Mouse (Mus musculus) regulatory T cell (primary cell): Measurements from ENCODE around the gene Ttn.

Source experiments
- in situ Hi-C: fragments of 300-600 bp; cut with MboI, MseI; formaldehyde crosslinking; loops from one replicate; pipeline ENCODE4 v1.15.1; 2025; ENCODE audit warnings: high pct_unique_total_duplicates

The Ttn gene

GRCm38 (mm10) chr2:76708512-76708911 lies 273.8 kb downstream of the Ttn start:
- in situ Hi-C loops: no loop called here

- in situ Hi-C loops: no loop called here
Observed at GRCm38 (mm10) chr2:76705655-76706054, 276.7 kb downstream of the Ttn start.

- in situ Hi-C loops: no loop called here
Observed at GRCm38 (mm10) chr2:76702751-76703150, 279.6 kb downstream of the Ttn start.

- in situ Hi-C loops: no loop called here
Observed at GRCm38 (mm10) chr2:76702188-76702587, 280.2 kb downstream of the Ttn start.

GRCm38 (mm10) chr2:76695290-76695689 lies 287.1 kb downstream of the Ttn start:
- in situ Hi-C loops: loop anchor here (10.0 kb wide), 1 partner anchor 1230 kb away; no protein-coding TSS in a partner anchor

- in situ Hi-C loops: loop anchor here (10.0 kb wide), 1 partner anchor 1231 kb away; no protein-coding TSS in a partner anchor
Observed at GRCm38 (mm10) chr2:76693765-76694164, 288.6 kb downstream of the Ttn start.

- in situ Hi-C loops: loop anchor here (10.0 kb wide), 1 partner anchor 1234 kb away; no protein-coding TSS in a partner anchor
Observed at GRCm38 (mm10) chr2:76690436-76691204, 291.7 kb downstream of the Ttn start.

GRCm38 (mm10) chr2:76688162-76688561 lies 294.2 kb downstream of the Ttn start:
- in situ Hi-C loops: no loop called here

- in situ Hi-C loops: no loop called here
Observed at GRCm38 (mm10) chr2:76687608-76688007, 294.7 kb downstream of the Ttn start.

GRCm38 (mm10) chr2:76686986-76687385 lies 295.4 kb downstream of the Ttn start:
- in situ Hi-C loops: no loop called here

- in situ Hi-C loops: loop anchor here (5.0 kb wide), 1 partner anchor 310 kb away; no protein-coding TSS in a partner anchor
Observed at GRCm38 (mm10) chr2:76682301-76682700, 300.0 kb downstream of the Ttn start.

GRCm38 (mm10) chr2:76676401-76677226 lies 305.7 kb downstream of the Ttn start:
- in situ Hi-C loops: no loop called here

GRCm38 (mm10) chr2:76675949-76676348 lies 306.4 kb downstream of the Ttn start:
- in situ Hi-C loops: no loop called here

GRCm38 (mm10) chr2:76675451-76675850 lies 306.9 kb downstream of the Ttn start:
- in situ Hi-C loops: no loop called here

GRCm38 (mm10) chr2:76674725-76675427 lies 307.5 kb downstream of the Ttn start, which contains the start of gene Plekha3:
Gene Plekha3 (plus strand): TSS chr2:76675281.
- in situ Hi-C loops: loop anchor here (25.0 kb wide), 1 partner anchor 788 kb away; no protein-coding TSS in a partner anchor

- in situ Hi-C loops: loop anchor here (25.0 kb wide), 1 partner anchor 786 kb away; no protein-coding TSS in a partner anchor
Observed at GRCm38 (mm10) chr2:76673472-76674081, 308.8 kb downstream of the Ttn start.

- in situ Hi-C loops: loop anchor here (25.0 kb wide), 1 partner anchor 786 kb away; no protein-coding TSS in a partner anchor
Observed at GRCm38 (mm10) chr2:76672966-76673392, 309.4 kb downstream of the Ttn start, which contains the start of gene Fkbp7. Gene Fkbp7 (minus strand): TSS chr2:76673116.

- in situ Hi-C loops: loop anchor here (25.0 kb wide), 1 partner anchor 785 kb away; no protein-coding TSS in a partner anchor
Observed at GRCm38 (mm10) chr2:76672134-76672745, 310.1 kb downstream of the Ttn start.

- in situ Hi-C loops: loop anchor here (25.0 kb wide), 1 partner anchor 784 kb away; no protein-coding TSS in a partner anchor
Observed at GRCm38 (mm10) chr2:76671641-76672040, 310.7 kb downstream of the Ttn start.

GRCm38 (mm10) chr2:76667200-76667599 lies 315.1 kb downstream of the Ttn start:
- in situ Hi-C loops: loop anchor here (25.0 kb wide), 1 partner anchor 780 kb away; no protein-coding TSS in a partner anchor
